Mouse (Mus musculus) liver, postnatal 0 days (tissue): Measurements from ENCODE around the gene Galnt16. TPM values are rescaled to one million over a fixed set of nuclear protein-coding genes. Genes with fewer than 3 reads are reported as not detected.

Source experiments
- ATAC-seq: fragments of 200-750 bp; cut with Nextera tagmentation; 2 replicates; pipeline ENCODE4 v1.8.0; 2017; ENCODE audit warnings: mild to moderate bottlenecking, moderate library complexity
- DNase-seq: peaks from one replicate; pipeline ENCODE4 v3.0.0-alpha.2; 2016
- H3K27ac ChIP-seq: fragments of 300-500 bp; sonication (generic); 2 replicates; pipeline ENCODE4 v1.5.1; 2014; ENCODE audit warnings: antibody characterized with exemption, moderate library complexity, mild to moderate bottlenecking, low read depth
- H3K27me3 ChIP-seq: fragments of 300-500 bp; sonication (generic); 2 replicates; pipeline ENCODE4 v1.6.1; 2014; ENCODE audit warnings: low read length, control low read depth, mixed read lengths; ENCODE audit not compliant: insufficient read depth
- H3K36me3 ChIP-seq: fragments of 300-500 bp; sonication (generic); replicated peaks from 2 replicates; pipeline ENCODE4 v1.6.1; 2014; ENCODE audit warnings: mild to moderate bottlenecking, control low read depth, low read length, moderate library complexity, mixed read lengths; ENCODE audit not compliant: insufficient read depth
- H3K4me1 ChIP-seq: fragments of 300-500 bp; sonication (generic); 2 replicates; pipeline ENCODE4 v1.6.1; 2014; ENCODE audit warnings: antibody characterized with exemption, mild to moderate bottlenecking, control low read depth; ENCODE audit not compliant: insufficient read depth
- H3K4me2 ChIP-seq: fragments of 300-500 bp; sonication (generic); 2 replicates; pipeline ENCODE4 v1.6.1; 2014; ENCODE audit warnings: low read depth, mild to moderate bottlenecking, low read length, moderate library complexity, mixed read lengths
- H3K4me3 ChIP-seq: fragments of 300-500 bp; sonication (generic); 2 replicates; pipeline ENCODE4 v1.5.1; 2014; ENCODE audit warnings: low read depth, low read length
- H3K9ac ChIP-seq: fragments of 300-500 bp; sonication (generic); replicated peaks from 2 replicates; pipeline ENCODE4 v1.6.1; 2014; ENCODE audit warnings: mild to moderate bottlenecking, moderate library complexity
- H3K9me3 ChIP-seq: fragments of 300-500 bp; sonication (generic); 2 replicates; pipeline ENCODE4 v1.6.1; 2016; ENCODE audit warnings: mild to moderate bottlenecking, control low read depth, low read length, mixed read lengths
- CTCF ChIP-seq: sonication (generic); IDR thresholded peaks from 2 replicates; pipeline ENCODE4 v1.5.1; 2016; ENCODE audit warnings: antibody characterized with exemption, low read depth
- EP300 ChIP-seq: IDR thresholded peaks from 2 replicates; pipeline ENCODE4 v1.6.1; 2016; ENCODE audit warnings: antibody characterized with exemption, low read depth, mild to moderate bottlenecking
- WGBS: fragments of 180-500 bp; shearing (Covaris S2); extraction: QIAGEN DNeasy Blood & Tissue Kit; methylation state at CpG from one replicate; pipeline ENCODE4 v1.1.7; 2014; ENCODE audit not compliant: insufficient replicate concordance; 5-methylcytosine and 5-hydroxymethylcytosine counted together
- polyA plus RNA-seq: library from polyadenylated mRNA; unstranded; fragments of >200 nt; fragmentation: Nextera tagmentation; extraction: Ambion mirVana; gene quantifications from 2 replicates; pipeline ENCODE4 v1.2.1, GENCODE M21; 2015

Gene Galnt16
- polyA plus RNA-seq, 1 experiment from 2014 or later = 0.15 TPM

DNA sequence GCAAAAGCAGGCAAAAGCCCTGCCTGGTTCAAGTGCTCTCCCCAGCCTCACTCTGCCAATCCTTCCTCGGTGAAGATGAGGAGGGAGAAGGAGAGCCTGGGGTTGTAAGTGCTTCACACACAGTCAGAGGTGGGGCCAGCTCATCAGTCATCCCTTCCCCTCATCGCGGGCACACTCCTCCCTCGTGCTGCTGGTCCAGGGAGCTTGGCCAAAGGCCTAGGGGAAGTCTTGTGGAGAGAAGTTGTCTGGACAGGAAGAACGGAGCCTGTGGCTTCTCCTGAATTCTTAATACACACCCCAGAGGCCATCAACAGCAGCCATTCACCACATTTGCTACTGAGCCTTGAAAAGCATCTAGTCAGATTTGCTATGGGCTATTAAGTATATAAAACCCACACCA lies 63.3 kb downstream of the Galnt16 start:
- WGBS = 56% methylated on average over 5 of the region's 5 CpGs
- no peak for ATAC-seq
- TF ChIP-seq CTCF (no peak), EP300 (no peak)

GRCm38 (mm10) chr12:80584973-80585372 lies 66.9 kb downstream of the Galnt16 start:
- Histone ChIP-seq H3K4me2 (no peak overlapping the region), H3K36me3 (no peaks in the 10 kb centered on the region), H3K4me3 (no peak overlapping the region), H3K4me1 (no peaks in the 10 kb centered on the region), H3K27ac (no peak overlapping the region), H3K9ac (no peak overlapping the region), H3K27me3 (no peaks in the 10 kb centered on the region), H3K9me3 (no peaks in the 10 kb centered on the region)
- TF ChIP-seq EP300 = no peak
- TF ChIP-seq CTCF = peak; percentile 45
- DNase-seq = no peak
- no peak for ATAC-seq
- 33% methylated on average over 2 of the region's 2 CpGs for WGBS

More for the DNA sequence above, 63.3 kb downstream of the Galnt16 start:
- Histone ChIP-seq H3K4me3 (no peak overlapping the region), H3K4me2 (no peak overlapping the region), H3K36me3 (no peaks in the 10 kb centered on the region), H3K27me3 (no peaks in the 10 kb centered on the region), H3K9me3 (no peaks in the 10 kb centered on the region), H3K9ac (no peak overlapping the region), H3K27ac (no peak overlapping the region), H3K4me1 (no peaks in the 10 kb centered on the region)
- DNase-seq = no peak

DNA sequence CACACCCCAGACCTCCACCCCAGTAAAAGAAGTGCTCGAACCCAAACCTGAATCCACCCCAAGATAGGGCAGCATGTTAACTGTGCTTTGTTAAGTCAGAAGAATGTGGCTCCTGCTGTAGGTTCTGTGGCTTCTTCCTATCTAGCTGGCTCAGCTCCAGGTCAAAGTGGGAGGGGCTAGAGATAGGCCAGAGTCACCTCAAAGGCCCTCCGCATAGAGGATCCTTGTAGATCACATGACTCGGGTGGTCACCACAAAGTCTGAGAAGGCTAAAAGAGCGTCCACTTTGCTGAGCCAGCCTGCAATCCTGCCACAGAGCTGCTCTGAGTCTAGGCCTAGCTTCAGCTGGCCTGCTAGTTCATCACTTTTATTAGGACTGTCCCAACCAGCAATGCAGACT lies 76.1 kb downstream of the Galnt16 start:
- TF ChIP-seq CTCF (no peak), EP300 (no peak)
- Histone ChIP-seq H3K4me1 (peaks cover 5% of the 10 kb centered on the region; the same call in 1 of the 2 replicates), H3K27me3 (no peaks in the 10 kb centered on the region), H3K4me2 (no peak overlapping the region), H3K9ac (no peak overlapping the region), H3K4me3 (no peak overlapping the region), H3K27ac (no peak overlapping the region), H3K36me3 (no peaks in the 10 kb centered on the region), H3K9me3 (no peaks in the 10 kb centered on the region)
- DNase-seq (no peak), ATAC-seq (no peak)
- WGBS = 51% methylated on average over 4 of the region's 4 CpGs

- Histone ChIP-seq H3K4me1 (peaks cover 8% of the 10 kb centered on the region; the same call in 1 of the 2 replicates), H3K27ac (no peak overlapping the region), H3K4me3 (no peak overlapping the region), H3K36me3 (no peaks in the 10 kb centered on the region), H3K4me2 (no peak overlapping the region), H3K27me3 (no peaks in the 10 kb centered on the region), H3K9me3 (no peaks in the 10 kb centered on the region), H3K9ac (no peak overlapping the region)
- ATAC-seq (no peak), DNase-seq (no peak)
- no peak for TF ChIP-seq EP300
- no peak for TF ChIP-seq CTCF
- WGBS = 74% methylated on average over 4 of the region's 4 CpGs
Measured at GRCm38 (mm10) chr12:80594781-80595180, 76.7 kb downstream of the Galnt16 start.

GRCm38 (mm10) chr12:80595566-80595965 lies 77.5 kb downstream of the Galnt16 start:
- Histone ChIP-seq H3K4me2 (no peak overlapping the region), H3K27ac (no peak overlapping the region), H3K4me1 (peaks cover 8% of the 10 kb centered on the region; the same call in 1 of the 2 replicates), H3K4me3 (no peak overlapping the region), H3K9ac (no peak overlapping the region), H3K27me3 (no peaks in the 10 kb centered on the region), H3K36me3 (no peaks in the 10 kb centered on the region), H3K9me3 (no peaks in the 10 kb centered on the region)
- WGBS = 67% methylated on average over 4 of the region's 4 CpGs
- TF ChIP-seq EP300 (no peak), CTCF (no peak)
- no peak for DNase-seq
- ATAC-seq = no peak

- Histone ChIP-seq H3K36me3 (no peaks in the 10 kb centered on the region), H3K27me3 (no peaks in the 10 kb centered on the region), H3K9me3 (no peaks in the 10 kb centered on the region), H3K4me3 (no peak overlapping the region), H3K4me2 (no peak overlapping the region), H3K9ac (no peak overlapping the region), H3K27ac (no peak overlapping the region), H3K4me1 (peaks cover 8% of the 10 kb centered on the region; the same call in 1 of the 2 replicates)
- DNase-seq (no peak), ATAC-seq (no peak)
- 64% methylated on average over 4 of the region's 4 CpGs for WGBS
- TF ChIP-seq EP300 (no peak), CTCF (no peak)
Measured at GRCm38 (mm10) chr12:80595968-80596367, 77.9 kb downstream of the Galnt16 start.

DNA sequence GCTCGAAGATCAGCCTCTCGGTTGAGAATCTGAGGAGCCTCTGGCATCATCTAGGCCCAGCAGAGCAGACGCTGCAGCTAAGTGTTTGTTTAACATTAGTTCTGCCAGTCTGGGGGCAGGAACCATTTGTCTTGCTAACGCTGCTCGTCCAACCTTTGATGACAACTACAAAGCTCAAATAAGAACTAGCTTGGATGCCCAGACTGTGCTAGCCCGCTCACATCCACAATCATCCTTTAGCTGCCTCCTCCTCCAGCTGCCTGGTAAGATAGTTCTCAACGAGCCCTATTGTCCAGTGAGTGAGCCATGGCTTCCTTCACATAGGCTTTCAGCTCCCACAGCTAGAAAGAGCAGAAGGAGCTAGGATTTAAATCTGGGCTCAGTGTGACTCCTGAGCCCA lies 80.2 kb downstream of the Galnt16 start:
- Histone ChIP-seq H3K9me3 (no peaks in the 10 kb centered on the region), H3K9ac (no peak overlapping the region), H3K4me1 (peaks cover 11% of the 10 kb centered on the region), H3K27ac (no peak overlapping the region), H3K27me3 (no peaks in the 10 kb centered on the region), H3K36me3 (no peaks in the 10 kb centered on the region), H3K4me3 (no peak overlapping the region), H3K4me2 (no peak overlapping the region)
- 55% methylated on average over 7 of the region's 7 CpGs for WGBS
- ATAC-seq (no peak), DNase-seq (no peak)
- no peak for TF ChIP-seq CTCF
- no peak for TF ChIP-seq EP300
